Mouse (Mus musculus): Measurements from ENCODE around the gene Tshz3. TPM values are rescaled to one million over a fixed set of nuclear protein-coding genes. Genes with fewer than 3 reads are reported as not detected.
A peak's percentile ranks its signal among the peaks of the same experiment; 100 is the strongest.

Tshz3 gene
- total RNA-seq, 2 experiments from 2014 or later, result 13.2 to 13.4 TPM

GRCm38 (mm10) chr7:36689049-36689793, 8.7 kb upstream of the Tshz3 start:
- DNase-seq (ENCODE audit: low spot score in 2 of 2), result no peak
- Histone ChIP-seq H3K27ac (no peak overlapping the region), H3K4me3 (no peak overlapping the region)
- no peak for TF ChIP-seq CTCF (conservative IDR thresholded peaks at IDR 0.05)

GRCm38 (mm10) chr7:36690551-36690950, 7.4 kb upstream of the Tshz3 start:
- peak; percentile 78 for TF ChIP-seq CTCF (conservative IDR thresholded peaks at IDR 0.05)
- no peak overlapping the region for H3K27ac ChIP-seq
- DNase-seq (ENCODE audit: low spot score in 2 of 2), result no peak
- H3K4me3 ChIP-seq, result peak overlapping the region; percentile 17; the same call in 1 of the 2 replicates

- TF ChIP-seq CTCF (conservative IDR thresholded peaks at IDR 0.05), result no peak
- no peak overlapping the region for H3K4me3 ChIP-seq
Observed at GRCm38 (mm10) chr7:36691617-36692016, 6.3 kb upstream of the Tshz3 start.

GRCm38 (mm10) chr7:36692381-36692780, 5.5 kb upstream of the Tshz3 start:
- H3K4me3 ChIP-seq, result no peak overlapping the region
- DNase-seq (ENCODE audit: low spot score in 2 of 2), result no peak

More at GRCm38 (mm10) chr7:36691617-36692016, 6.3 kb upstream of the Tshz3 start:
- no peak for DNase-seq (ENCODE audit: low spot score in 2 of 2)
- no peak overlapping the region for H3K27ac ChIP-seq

GRCm38 (mm10) chr7:36693081-36693480, 4.8 kb upstream of the Tshz3 start:
- no peak for DNase-seq (ENCODE audit: low spot score in 2 of 2)
- no peak overlapping the region for H3K27ac ChIP-seq
- H3K4me3 ChIP-seq, result no peak overlapping the region
- TF ChIP-seq CTCF (conservative IDR thresholded peaks at IDR 0.05), result no peak

More at GRCm38 (mm10) chr7:36692381-36692780, 5.5 kb upstream of the Tshz3 start:
- no peak overlapping the region for H3K27ac ChIP-seq
- TF ChIP-seq CTCF (conservative IDR thresholded peaks at IDR 0.05), result no peak

GRCm38 (mm10) chr7:36694642-36695191, 3.2 kb upstream of the Tshz3 start:
- no peak overlapping the region for H3K27ac ChIP-seq

GRCm38 (mm10) chr7:36695276-36695675, 2.6 kb upstream of the Tshz3 start:
- no peak for TF ChIP-seq CTCF (conservative IDR thresholded peaks at IDR 0.05)
- Histone ChIP-seq H3K27ac (no peak overlapping the region), H3K4me3 (peak overlapping the region; percentile 82)
- no peak for DNase-seq (ENCODE audit: low spot score in 2 of 2)

More at GRCm38 (mm10) chr7:36694642-36695191, 3.2 kb upstream of the Tshz3 start:
- no peak overlapping the region; the same call in 1 of the 2 replicates for H3K4me3 ChIP-seq
- TF ChIP-seq CTCF (conservative IDR thresholded peaks at IDR 0.05), result no peak
- DNase-seq (ENCODE audit: low spot score in 2 of 2), result no peak

- no peak for DNase-seq (ENCODE audit: low spot score in 2 of 2)
- Histone ChIP-seq H3K27ac (peak overlapping the region; percentile 81; the same call in 1 of the 2 replicates), H3K4me3 (peak overlapping the region; percentile 82)
- no peak; the same call in 1 of the 2 replicates for TF ChIP-seq CTCF (conservative IDR thresholded peaks at IDR 0.05)
Observed at GRCm38 (mm10) chr7:36695791-36696241, 2.1 kb upstream of the Tshz3 start.

- no peak for TF ChIP-seq CTCF (conservative IDR thresholded peaks at IDR 0.05)
- DNase-seq (ENCODE audit: low spot score in 2 of 2), result peak in 1 of 2 experiments; percentile 41
- Histone ChIP-seq H3K4me3 (peak overlapping the region; percentile 82), H3K27ac (peak overlapping the region; percentile 81)
Observed at GRCm38 (mm10) chr7:36696406-36697117, 1.4 kb upstream of the Tshz3 start.

GRCm38 (mm10) chr7:36697118-36697855, 631 bp upstream of the Tshz3 start:
- no peak for TF ChIP-seq CTCF (conservative IDR thresholded peaks at IDR 0.05)
- Histone ChIP-seq H3K4me3 (peak overlapping the region; percentile 82), H3K27ac (peak overlapping the region; percentile 81)
- no peak for DNase-seq (ENCODE audit: low spot score in 2 of 2)

- no peak for DNase-seq (ENCODE audit: low spot score in 2 of 2)
- Histone ChIP-seq H3K4me3 (peak overlapping the region; percentile 82), H3K27ac (peak overlapping the region; percentile 81)
- TF ChIP-seq CTCF (conservative IDR thresholded peaks at IDR 0.05), result no peak
Observed at GRCm38 (mm10) chr7:36698589-36698946, 650 bp downstream of the Tshz3 start.
